ENCODE assay signal across 8 mouse cellular contexts in the genomic region with DNA sequence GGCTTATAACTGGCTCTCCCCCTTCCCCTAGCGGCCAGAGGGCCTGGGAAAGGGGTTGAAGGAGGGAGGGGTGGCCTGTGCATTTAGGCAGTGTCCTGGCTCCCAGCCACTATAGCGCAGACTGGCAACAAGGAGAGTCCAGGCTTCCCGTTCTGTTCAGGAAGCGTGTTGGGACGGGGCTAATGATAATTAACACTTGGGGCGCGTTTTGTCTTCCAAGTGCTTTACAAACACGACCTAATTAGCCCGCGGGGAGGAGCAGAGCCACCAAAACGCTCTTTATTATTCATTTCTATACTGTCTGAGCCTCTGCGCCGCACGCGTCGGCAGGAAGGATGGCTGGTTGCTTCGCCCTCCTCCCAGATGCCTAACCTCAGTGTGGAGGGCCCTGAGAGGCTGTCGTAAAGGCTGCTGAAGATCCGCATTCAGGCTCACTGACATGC.
DNase-seq lines count a peak whose midpoint lies in the region; ATAC-seq and TF ChIP-seq lines count a peak whose summit lies in the region.
"Had no signal": no experiment of that assay in that cellular context is flagged by ENCODE, and none has a peak within 500 bp of the region (broad histone marks: within the 10 kb centered on the region; RNA-seq: fewer than 3 reads in every experiment).

No protein-coding gene starts in this region.

- peak overlapping the region; percentile 59 for H3K4me2 ChIP-seq in lung, embryonic 14.5 days
- H3K4me2 ChIP-seq in forebrain, embryonic 11.5 days (ENCODE audit: low read depth, low read length, severe bottlenecking), result peak overlapping the region; percentile 61
- H3K4me2 ChIP-seq in limb, embryonic 13.5 days (replicated peaks), result peak overlapping the region; percentile 76
- peak overlapping the region; percentile 47 for H3K4me2 ChIP-seq in stomach, embryonic 14.5 days (replicated peaks; ENCODE audit: low read depth, low read length)

- H3K4me1 ChIP-seq in lung, embryonic 14.5 days (ENCODE audit: insufficient read depth), result no peaks in the 10 kb centered on the region
- peaks cover 16% of the 10 kb centered on the region for H3K4me1 ChIP-seq in forebrain, embryonic 11.5 days (replicated peaks; ENCODE audit: control insufficient read depth, insufficient read depth, low read length)
- peaks cover 16% of the 10 kb centered on the region for H3K4me1 ChIP-seq in limb, embryonic 13.5 days
- 0 out of 2 replicates have a peak, but pooled peaks cover 7% of the 10 kb centered on the region for H3K4me1 ChIP-seq in stomach, embryonic 14.5 days (ENCODE audit: control insufficient read depth, insufficient read depth, low read length)

- H3K27me3 ChIP-seq in lung, embryonic 14.5 days (ENCODE audit: insufficient read depth, low read length), result peaks cover 40% of the 10 kb centered on the region
- peaks cover 26% of the 10 kb centered on the region for H3K27me3 ChIP-seq in forebrain, embryonic 11.5 days (ENCODE audit: control insufficient read depth, insufficient read depth, low read length)
- H3K27me3 ChIP-seq in limb, embryonic 13.5 days, result peaks cover 55% of the 10 kb centered on the region
- H3K27me3 ChIP-seq in stomach, embryonic 14.5 days (ENCODE audit: control insufficient read depth, insufficient read depth, low read length), result peaks cover 28% of the 10 kb centered on the region

- ATAC-seq in lung, embryonic 14.5 days (ENCODE audit: insufficient read depth), result 0 out of 2 replicates have a peak, but pooled peaks have one; percentile 38
- peak; percentile 82 for ATAC-seq in forebrain, embryonic 11.5 days (replicated peaks; ENCODE audit: low FRiP score)
- ATAC-seq in limb, embryonic 13.5 days (ENCODE audit: low FRiP score, low read depth), result no peak
- ATAC-seq in stomach, embryonic 14.5 days (ENCODE audit: insufficient number of reproducible peaks, insufficient read depth, low FRiP score, low read depth), result peak; percentile 37; the same call in 1 of the 2 replicates

- H3K36me3 ChIP-seq in lung, embryonic 14.5 days (ENCODE audit: insufficient read depth), result no peaks in the 10 kb centered on the region
- no peaks in the 10 kb centered on the region for H3K36me3 ChIP-seq in forebrain, embryonic 11.5 days (ENCODE audit: control insufficient read depth, insufficient read depth, low read length)
- H3K36me3 ChIP-seq in limb, embryonic 13.5 days, result no peaks in the 10 kb centered on the region
- H3K36me3 ChIP-seq in stomach, embryonic 14.5 days (ENCODE audit: control insufficient read depth, insufficient read depth, low read length), result no peaks in the 10 kb centered on the region

- H3K27ac ChIP-seq in lung, embryonic 14.5 days (ENCODE audit: low read depth), result no peak overlapping the region
- peak overlapping the region; percentile 43; the same call in 1 of the 2 replicates for H3K27ac ChIP-seq in forebrain, embryonic 11.5 days (ENCODE audit: low read depth, low read length)
- no peak overlapping the region for H3K27ac ChIP-seq in limb, embryonic 13.5 days
- H3K27ac ChIP-seq in stomach, embryonic 14.5 days (ENCODE audit: low read length), result no peak overlapping the region
- H3K27ac ChIP-seq: macrophage had no signal

- no peaks in the 10 kb centered on the region for H3K9me3 ChIP-seq in lung, embryonic 14.5 days (ENCODE audit: low read depth, low read length)
- no peaks in the 10 kb centered on the region for H3K9me3 ChIP-seq in forebrain, embryonic 11.5 days (ENCODE audit: control insufficient read depth, low read length)
- no peaks in the 10 kb centered on the region for H3K9me3 ChIP-seq in limb, embryonic 13.5 days
- no peaks in the 10 kb centered on the region for H3K9me3 ChIP-seq in stomach, embryonic 14.5 days (ENCODE audit: control insufficient read depth, low read depth, low read length)

- H3K4me3 ChIP-seq in lung, embryonic 14.5 days (ENCODE audit: low read depth, low read length), result peak overlapping the region; percentile 27
- peak overlapping the region; percentile 25 for H3K4me3 ChIP-seq in forebrain, embryonic 11.5 days (ENCODE audit: low read depth, low read length)
- H3K4me3 ChIP-seq in limb, embryonic 13.5 days, result peak overlapping the region; percentile 41
- H3K4me3 ChIP-seq in stomach, embryonic 14.5 days (ENCODE audit: low read depth, low read length), result peak overlapping the region; percentile 25

- DNase-seq in lung, embryonic 14.5 days, result peak; percentile 61
- DNase-seq in lung, adult 18-20 months, result no peak
- peak; percentile 83 for DNase-seq in forebrain, embryonic 11.5 days (ENCODE audit: low spot score)
- DNase-seq in T-cell, adult 2 months (ENCODE audit: low spot score), result no peak
- no peak for DNase-seq in urinary bladder, postnatal 10 days (ENCODE audit: low spot score)

- H3K9ac ChIP-seq in lung, embryonic 14.5 days, result no peak overlapping the region
- H3K9ac ChIP-seq in forebrain, embryonic 11.5 days (ENCODE audit: low read length), result peak overlapping the region; percentile 33
- peak overlapping the region; percentile 43 for H3K9ac ChIP-seq in limb, embryonic 13.5 days
- no peak overlapping the region for H3K9ac ChIP-seq in stomach, embryonic 14.5 days (replicated peaks; ENCODE audit: low read depth, low read length)

- 2% methylated on average over 19 of the region's 19 CpGs for WGBS in lung, embryonic 14.5 days
- under 1% methylated on average over 19 of the region's 19 CpGs for WGBS in forebrain, embryonic 11.5 days
- WGBS in limb, embryonic 13.5 days, result 2% methylated on average over 19 of the region's 19 CpGs
- WGBS in stomach, embryonic 14.5 days, result 3% methylated on average over 19 of the region's 19 CpGs

- peak; percentile 37 for TF ChIP-seq CTCF in lung, embryonic 14.5 days (IDR thresholded peaks at IDR 0.05; ENCODE audit: low read depth)

Comparison
In these comparisons a context has a peak if more than half of its experiments do, and no peak if none do; other contexts are left out.
1. DNase-seq: peak in lung, embryonic 14.5 days (single experiment) and forebrain, embryonic 11.5 days (single experiment); none in lung, adult 18-20 months (0 of 2), T-cell, adult 2 months (single experiment) and urinary bladder, postnatal 10 days (single experiment).
2. H3K9ac ChIP-seq: peak in forebrain, embryonic 11.5 days (single experiment) and limb, embryonic 13.5 days (single experiment); none in lung, embryonic 14.5 days (single experiment) and stomach, embryonic 14.5 days (single experiment).
3. Peak in every context shown above with its lines, with median percentiles within 50 percentile points of each other: H3K4me2 ChIP-seq and H3K4me3 ChIP-seq.